In genomic region chr15:81246890-81247289, GRCm38 (mm10) we compare ENCODE assay signal across 15 mouse cellular contexts. TPM values are rescaled to one million over a fixed set of nuclear protein-coding genes. Genes with fewer than 3 reads are reported as not detected.
DNase-seq lines count a peak whose midpoint lies in the region; ATAC-seq and TF ChIP-seq lines count a peak whose summit lies in the region.
"Had no signal": no experiment of that assay in that cellular context is flagged by ENCODE, and none has a peak within 500 bp of the region (broad histone marks: within the 10 kb centered on the region; RNA-seq: fewer than 3 reads in every experiment).

No protein-coding gene starts in this region.

- peak overlapping the region; percentile 82 for H3K27ac ChIP-seq in kidney, adult 2 months (ENCODE audit: insufficient read depth, low read depth, low read length)
- H3K27ac ChIP-seq in lung, embryonic 14.5 days (ENCODE audit: low read depth): peak overlapping the region; percentile 87; the same call in 1 of the 2 replicates
- H3K27ac ChIP-seq in intestine, postnatal 0 days (ENCODE audit: low read depth, low read length): peak overlapping the region; percentile 83; the same call in 1 of the 2 replicates
- H3K27ac ChIP-seq: forebrain, embryonic 13.5 days; left cerebral cortex, adult 2 months; limb, embryonic 12.5 days; midbrain, embryonic 10.5 days had no signal

- ATAC-seq in lung, embryonic 14.5 days (ENCODE audit: insufficient read depth): no peak
- no peak for ATAC-seq in intestine, postnatal 0 days
- ATAC-seq: CD4-positive, CD25-positive, alpha-beta regulatory T cell, adult 4 months; forebrain, embryonic 13.5 days had no signal

- TF ChIP-seq POLR2A in kidney, adult 2 months (IDR thresholded peaks at IDR 0.05; ENCODE audit: low read depth, low read length): no peak

- no peak overlapping the region for H3K9ac ChIP-seq in lung, embryonic 14.5 days
- H3K9ac ChIP-seq in intestine, postnatal 0 days (ENCODE audit: low read depth, low read length): no peak overlapping the region
- H3K9ac ChIP-seq: forebrain, embryonic 13.5 days; hindbrain, embryonic 13.5 days; limb, embryonic 12.5 days had no signal

- TF ChIP-seq CTCF in kidney, adult 2 months (conservative IDR thresholded peaks at IDR 0.05; ENCODE audit: insufficient read depth, insufficient read length, low read depth, low read length): no peak
- no peak for TF ChIP-seq CTCF in lung, embryonic 14.5 days (IDR thresholded peaks at IDR 0.05; ENCODE audit: low read depth)
- no peak for TF ChIP-seq CTCF in intestine, postnatal 0 days (IDR thresholded peaks at IDR 0.05; ENCODE audit: low read depth)

- no peak for DNase-seq in kidney, adult 2 months
- DNase-seq in kidney, postnatal 10 days: no peak
- peak; percentile 14 for DNase-seq in lung, embryonic 14.5 days
- DNase-seq in lung, adult 18-20 months: no peak
- peak; percentile 33 for DNase-seq in NIH3T3 (ENCODE audit: low read depth)
- DNase-seq in retina, postnatal 1 day: no peak
- no peak for DNase-seq in frontal cortex, postnatal 36 days (ENCODE audit: low spot score in 2 of 2)
- DNase-seq: cerebellum, adult 2 months had no signal

- 95% methylated on average over 3 of the region's 3 CpGs for WGBS in kidney, adult 2 months
- WGBS in lung, embryonic 14.5 days: 84% methylated on average over 3 of the region's 3 CpGs
- 88% methylated on average over 3 of the region's 3 CpGs for WGBS in intestine, postnatal 0 days

- peaks cover 22% of the 10 kb centered on the region for H3K4me1 ChIP-seq in kidney, adult 2 months (ENCODE audit: control insufficient read depth, insufficient read depth, low read length)
- H3K4me1 ChIP-seq in lung, embryonic 14.5 days (ENCODE audit: insufficient read depth): peaks cover 13% of the 10 kb centered on the region
- H3K4me1 ChIP-seq in intestine, postnatal 0 days (replicated peaks; ENCODE audit: control insufficient read depth, insufficient read depth, low read length): peaks cover 11% of the 10 kb centered on the region

- no peaks in the 10 kb centered on the region for H3K9me3 ChIP-seq in lung, embryonic 14.5 days (ENCODE audit: low read depth, low read length)
- peaks cover 9% of the 10 kb centered on the region; the same call in 1 of the 2 replicates for H3K9me3 ChIP-seq in intestine, postnatal 0 days (ENCODE audit: control insufficient read depth)
- H3K9me3 ChIP-seq: midbrain, embryonic 10.5 days had no signal

- peak overlapping the region; percentile 57 for H3K4me2 ChIP-seq in lung, embryonic 14.5 days
- peak overlapping the region; percentile 53 for H3K4me2 ChIP-seq in intestine, postnatal 0 days (replicated peaks; ENCODE audit: low read depth)
- H3K4me2 ChIP-seq: forebrain, embryonic 13.5 days; hindbrain, embryonic 13.5 days; limb, embryonic 12.5 days had no signal

- H3K27me3 ChIP-seq in kidney, adult 2 months (replicated peaks; ENCODE audit: control insufficient read depth, insufficient read depth, low read length): no peaks in the 10 kb centered on the region
- H3K27me3 ChIP-seq in lung, embryonic 14.5 days (ENCODE audit: insufficient read depth, low read length): no peaks in the 10 kb centered on the region
- no peaks in the 10 kb centered on the region for H3K27me3 ChIP-seq in intestine, postnatal 0 days (replicated peaks; ENCODE audit: control insufficient read depth, insufficient read depth, low read length)
- H3K27me3 ChIP-seq: forebrain, embryonic 13.5 days; hindbrain, embryonic 13.5 days; limb, embryonic 12.5 days had no signal

- no peaks in the 10 kb centered on the region for H3K36me3 ChIP-seq in kidney, adult 2 months (ENCODE audit: control insufficient read depth, insufficient read depth, low read length)
- no peaks in the 10 kb centered on the region for H3K36me3 ChIP-seq in lung, embryonic 14.5 days (ENCODE audit: insufficient read depth)
- no peaks in the 10 kb centered on the region for H3K36me3 ChIP-seq in intestine, postnatal 0 days (ENCODE audit: control insufficient read depth, insufficient read depth)
- H3K36me3 ChIP-seq: hindbrain, embryonic 13.5 days; limb, embryonic 12.5 days; midbrain, embryonic 10.5 days had no signal

- H3K4me3 ChIP-seq in kidney, adult 2 months (ENCODE audit: insufficient read depth, low read depth, low read length): no peak overlapping the region
- no peak overlapping the region; the same call in 1 of the 2 replicates for H3K4me3 ChIP-seq in lung, embryonic 14.5 days (ENCODE audit: low read depth, low read length)
- no peak overlapping the region for H3K4me3 ChIP-seq in intestine, postnatal 0 days (ENCODE audit: low read depth, low read length)
- H3K4me3 ChIP-seq: forebrain, embryonic 13.5 days; hindbrain, embryonic 13.5 days; left cerebral cortex, adult 2 months; limb, embryonic 12.5 days; midbrain, embryonic 10.5 days had no signal

RNA-seq across cellular contexts. Expression of gene Mchr1, which starts 11.6 kb away (rescaled TPM):
- polyA plus RNA-seq in kidney, adult 2 months (2012; rRNA removed): 2.1 and 2.3 TPM in 2 replicates
- polyA plus RNA-seq in lung, embryonic 14.5 days (2014; fragmentation: Nextera tagmentation; extraction: Ambion mirVana): 0.42 and 0.46 TPM in 2 replicates
- 1.5 and 2.1 TPM in 2 replicates for polyA plus RNA-seq in intestine, postnatal 0 days (2015; fragmentation: Nextera tagmentation; extraction: Ambion mirVana)
- polyA plus RNA-seq: CD4-positive, CD25-positive, alpha-beta regulatory T cell, adult 4 months had no signal

RNA-seq across cellular contexts. Expression of gene Mrtfa, which starts 56.3 kb away (rescaled TPM):
- polyA plus RNA-seq in kidney, adult 2 months (2012; rRNA removed): 15.1 and 16.0 TPM in 2 replicates
- 26.3 and 28.9 TPM in 2 replicates for polyA plus RNA-seq in lung, embryonic 14.5 days (2014; fragmentation: Nextera tagmentation; extraction: Ambion mirVana)
- polyA plus RNA-seq in intestine, postnatal 0 days (2015; fragmentation: Nextera tagmentation; extraction: Ambion mirVana): 9.0 and 10.3 TPM in 2 replicates

Comparison
In these comparisons a context has a peak if more than half of its experiments do, and no peak if none do; other contexts are left out.
1. DNase-seq: peak in lung, embryonic 14.5 days (single experiment) and NIH3T3 (single experiment); none in kidney, adult 2 months (single experiment), kidney, postnatal 10 days (single experiment), lung, adult 18-20 months (0 of 2), retina, postnatal 1 day (single experiment) and frontal cortex, postnatal 36 days (0 of 2).
2. Peak in every context shown above with its lines, with median percentiles within 50 percentile points of each other: H3K27ac ChIP-seq.